Mouse (Mus musculus) forebrain, embryonic 11.5 days (tissue): ENCODE measurements around the gene Oog1. TPM values are rescaled to one million over a fixed set of nuclear protein-coding genes. Genes with fewer than 3 reads are reported as not detected.
"Not testable (repeated sequence)": the region's sequence is repeated elsewhere in the genome, so short reads cannot be mapped to it uniquely, and the experiment has no call there.

Experiments used
- ATAC-seq: fragments of 200-750 bp; cut with Nextera tagmentation; replicated peaks from 2 replicates; pipeline ENCODE4 v1.8.0; 2017; ENCODE audit warnings: moderate TSS enrichment; ENCODE audit not compliant: low FRiP score
- DNase-seq: peaks from one replicate; pipeline ENCODE4 v3.0.0-alpha.2; 2017; ENCODE audit warnings: low spot score
- H3K27ac ChIP-seq: fragments of 300-500 bp; sonication (generic); 2 replicates; pipeline ENCODE4 v1.5.1; 2014; ENCODE audit warnings: low read depth, low read length
- H3K27me3 ChIP-seq: fragments of 300-500 bp; sonication (generic); 2 replicates; pipeline ENCODE4 v1.6.1; 2014; ENCODE audit warnings: mild to moderate bottlenecking, low read length, mixed read lengths; ENCODE audit not compliant: control insufficient read depth, insufficient read depth
- H3K36me3 ChIP-seq: fragments of 300-500 bp; sonication (generic); 2 replicates; pipeline ENCODE4 v1.6.1; 2014; ENCODE audit warnings: mild to moderate bottlenecking, low read length, moderate library complexity, mixed read lengths; ENCODE audit not compliant: control insufficient read depth, insufficient read depth
- H3K4me1 ChIP-seq: fragments of 300-500 bp; sonication (generic); replicated peaks from 2 replicates; pipeline ENCODE4 v1.6.1; 2014; ENCODE audit warnings: low read length, mixed read lengths; ENCODE audit not compliant: control insufficient read depth, insufficient read depth
- H3K4me2 ChIP-seq: fragments of 300-500 bp; sonication (generic); 2 replicates; pipeline ENCODE4 v1.6.1; 2014; ENCODE audit warnings: low read depth, mild to moderate bottlenecking, low read length, moderate library complexity, mixed read lengths; ENCODE audit not compliant: severe bottlenecking
- H3K4me3 ChIP-seq: fragments of 300-500 bp; sonication (generic); 2 replicates; pipeline ENCODE4 v1.5.1; 2014; ENCODE audit warnings: low read depth, low read length
- H3K9ac ChIP-seq: fragments of 300-500 bp; sonication (generic); 2 replicates; pipeline ENCODE4 v1.6.1; 2014; ENCODE audit warnings: low read length
- H3K9me3 ChIP-seq: fragments of 300-500 bp; sonication (generic); 2 replicates; pipeline ENCODE4 v1.6.1; 2016; ENCODE audit warnings: low read length, mixed read lengths; ENCODE audit not compliant: control insufficient read depth
- whole genome bisulfite sequencing: fragments of 180-500 bp; shearing (Covaris S2); extraction: QIAGEN DNeasy Blood & Tissue Kit; methylation state at CpG from one replicate; pipeline ENCODE4 v1.1.7; 2014; 5-methylcytosine and 5-hydroxymethylcytosine counted together
- polyA plus RNA-seq: library from polyadenylated mRNA; unstranded; fragments of >200 nt; fragmentation: Nextera tagmentation; extraction: Ambion mirVana; gene quantifications from 2 replicates; pipeline ENCODE4 v1.2.1, GENCODE M21; 2014

The Oog1 gene
- polyA plus RNA-seq = not detected in 2 replicates

- H3K27ac ChIP-seq, H3K4me2 ChIP-seq, DNase-seq, H3K9ac ChIP-seq, H3K27me3 ChIP-seq, H3K4me1 ChIP-seq, ATAC-seq, H3K9me3 ChIP-seq, H3K4me3 ChIP-seq, H3K36me3 ChIP-seq: not testable (repeated sequence)
- WGBS = 83% methylated on average over 1 of the region's 2 CpGs
Measured at GRCm38 (mm10) chr12:87602388-87602787, at the start of gene Oog1. Gene Oog1, plus strand, starts transcription at chr12:87602688.

DNA sequence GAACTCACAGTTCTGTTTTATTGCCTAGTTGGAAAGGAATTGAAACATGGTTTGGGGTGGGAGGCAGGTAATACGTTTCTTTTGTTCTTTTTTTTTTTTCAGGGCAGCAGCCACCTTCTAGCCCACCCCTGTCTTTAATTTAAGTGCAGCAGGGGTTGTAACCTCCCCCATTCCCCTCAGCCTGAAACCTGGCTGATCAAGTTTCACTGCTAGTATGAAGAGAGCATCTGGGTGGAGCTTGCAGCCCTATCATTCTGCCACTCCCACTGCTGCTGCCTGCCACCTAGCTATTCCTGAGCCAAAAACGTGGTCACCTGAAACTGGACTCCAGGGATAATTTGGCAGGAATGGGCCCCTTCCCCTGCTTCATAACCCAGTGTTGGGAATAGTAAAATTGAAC lies 1.1 kb upstream of the Oog1 start:
- not testable (repeated sequence) for H3K4me1 ChIP-seq, H3K9ac ChIP-seq, H3K27ac ChIP-seq, H3K27me3 ChIP-seq, H3K36me3 ChIP-seq, DNase-seq, H3K9me3 ChIP-seq, H3K4me2 ChIP-seq, H3K4me3 ChIP-seq, ATAC-seq
- WGBS = 7% methylated on average over 2 of the region's 2 CpGs

DNA sequence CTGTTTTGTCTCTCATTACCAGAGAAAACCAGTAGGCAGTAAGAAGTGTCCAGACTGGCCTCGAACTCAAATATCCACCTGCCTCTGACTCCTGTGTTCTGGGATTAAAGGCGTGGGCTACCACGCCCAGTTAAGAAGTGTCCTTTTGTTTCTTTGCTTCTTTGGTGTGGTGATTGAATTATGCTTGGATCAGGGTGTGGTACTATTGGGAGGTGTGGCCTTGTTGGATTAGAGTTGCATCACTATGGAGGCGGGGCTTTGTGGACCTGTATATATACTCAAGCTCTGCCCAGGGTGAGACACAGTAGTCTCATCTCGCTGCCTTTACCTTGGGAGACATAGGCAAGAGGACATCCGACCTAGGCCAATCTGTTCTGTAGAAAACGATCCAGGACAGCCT lies 16.1 kb downstream of the Oog1 start, which contains the start of gene Gm4027:
Gene Gm4027 (plus strand): TSS at position 301 of the 400 bp plus-strand sequence.
- H3K4me1 ChIP-seq, ATAC-seq, H3K4me3 ChIP-seq, H3K27me3 ChIP-seq, DNase-seq, H3K36me3 ChIP-seq, H3K9me3 ChIP-seq, H3K9ac ChIP-seq, H3K27ac ChIP-seq, H3K4me2 ChIP-seq: not testable (repeated sequence)
- WGBS = 92% methylated on average over 5 of the region's 7 CpGs

DNA sequence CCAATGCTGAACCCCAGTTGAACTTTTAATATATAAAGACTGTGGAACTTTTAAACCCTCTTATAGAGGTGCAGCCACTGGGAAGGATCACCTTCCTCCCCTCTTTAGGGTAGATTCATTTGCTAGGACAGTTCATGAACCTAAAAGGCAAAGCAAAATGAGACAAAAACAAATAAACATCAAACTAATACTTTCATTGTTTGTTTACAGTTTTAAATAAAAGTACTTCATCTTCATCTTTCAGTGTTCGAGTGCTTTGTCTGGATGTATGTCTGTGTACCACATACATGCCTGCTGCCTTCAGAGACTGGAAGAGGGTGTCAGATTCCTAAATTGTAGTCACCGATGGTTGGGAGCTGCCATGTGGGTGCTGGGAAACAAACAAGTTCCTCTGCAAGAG lies 42.0 kb downstream of the Oog1 start, which contains the start of gene Gm16381:
Gene Gm16381 (minus strand): TSS at position 101 of the 400 bp plus-strand sequence.
- H3K4me2 ChIP-seq, H3K4me1 ChIP-seq, H3K27ac ChIP-seq, ATAC-seq, H3K9ac ChIP-seq, H3K4me3 ChIP-seq, H3K36me3 ChIP-seq, H3K27me3 ChIP-seq, DNase-seq, H3K9me3 ChIP-seq: not testable (repeated sequence)
- WGBS = 72% methylated on average over 1 of the region's 2 CpGs

GRCm38 (mm10) chr12:87652916-87653703 lies 50.6 kb downstream of the Oog1 start:
- H3K4me1 ChIP-seq, H3K4me2 ChIP-seq, H3K9me3 ChIP-seq, ATAC-seq, H3K9ac ChIP-seq, H3K36me3 ChIP-seq, DNase-seq, H3K4me3 ChIP-seq, H3K27me3 ChIP-seq, H3K27ac ChIP-seq: not testable (repeated sequence)
- 59% methylated on average over 2 of the region's 4 CpGs for WGBS

Other genes with a start within 250 kb of the Oog1 start
- 53.6 and 58.7 TPM in 2 replicates for gene Sptlc2, start 214.3 kb upstream of the Oog1 start, polyA plus RNA-seq
- gene Slirp, start 158.8 kb upstream of the Oog1 start, polyA plus RNA-seq = 271 and 294 TPM in 2 replicates
- gene Alkbh1, start 158.7 kb upstream of the Oog1 start, polyA plus RNA-seq = 54.8 and 56.8 TPM in 2 replicates
- 158 and 165 TPM in 2 replicates for gene Snw1, start 130.4 kb upstream of the Oog1 start, polyA plus RNA-seq
- gene Gm5788, start 108.0 kb upstream of the Oog1 start, polyA plus RNA-seq = not detected in 2 replicates
- not detected in 2 replicates for gene Gm8300, start 88.4 kb upstream of the Oog1 start, polyA plus RNA-seq
- not detected in 2 replicates for gene Gm4027, start 16.2 kb downstream of the Oog1 start, polyA plus RNA-seq
- gene Gm16381, start 41.9 kb downstream of the Oog1 start, polyA plus RNA-seq = not detected in 2 replicates
- not detected in 2 replicates for gene Gm21319, start 173.1 kb downstream of the Oog1 start, polyA plus RNA-seq
- not detected in 2 replicates for gene Gm21936, start 192.8 kb downstream of the Oog1 start, polyA plus RNA-seq
- not detected in 2 replicates for gene BB287469, start 213.9 kb downstream of the Oog1 start, polyA plus RNA-seq
- gene Gm2001, start 239.7 kb downstream of the Oog1 start, polyA plus RNA-seq = not detected in 2 replicates